Mouse (Mus musculus) forebrain, postnatal 0 days (tissue): ENCODE data around the gene Tor2a. TPM values are rescaled to one million over a fixed set of nuclear protein-coding genes. Genes with fewer than 3 reads are reported as not detected.

ENCODE experiments used
- ATAC-seq: fragments of 200-750 bp; cut with Nextera tagmentation; 2 replicates; pipeline ENCODE4 v1.8.0; 2017; ENCODE audit warnings: mild to moderate bottlenecking, moderate library complexity
- DNase-seq: peaks from one replicate; pipeline ENCODE4 v3.0.0-alpha.2; 2015
- H3K27ac ChIP-seq: fragments of 300-500 bp; sonication (generic); 2 replicates; pipeline ENCODE4 v1.5.1; 2014; ENCODE audit warnings: low read depth, mild to moderate bottlenecking, antibody characterized with exemption, low read length, moderate library complexity, mixed read lengths
- H3K27me3 ChIP-seq: fragments of 300-500 bp; sonication (generic); 2 replicates; pipeline ENCODE4 v1.6.1; 2014; ENCODE audit warnings: mild to moderate bottlenecking, low read length, mixed read lengths; ENCODE audit not compliant: insufficient read depth
- H3K36me3 ChIP-seq: fragments of 300-500 bp; sonication (generic); 2 replicates; pipeline ENCODE4 v1.6.1; 2014; ENCODE audit warnings: mild to moderate bottlenecking, moderate library complexity; ENCODE audit not compliant: insufficient read depth
- H3K4me1 ChIP-seq: fragments of 300-500 bp; sonication (generic); 2 replicates; pipeline ENCODE4 v1.6.1; 2014; ENCODE audit warnings: antibody characterized with exemption; ENCODE audit not compliant: insufficient read depth
- H3K4me2 ChIP-seq: fragments of 300-500 bp; sonication (generic); 2 replicates; pipeline ENCODE4 v1.6.1; 2014; ENCODE audit warnings: low read depth, mild to moderate bottlenecking, moderate library complexity
- H3K4me3 ChIP-seq: fragments of 300-500 bp; sonication (generic); 2 replicates; pipeline ENCODE4 v1.5.1; 2014; ENCODE audit warnings: low read depth, low read length, mixed read lengths
- H3K9ac ChIP-seq: fragments of 300-500 bp; sonication (generic); 2 replicates; pipeline ENCODE4 v1.6.1; 2014; ENCODE audit warnings: mild to moderate bottlenecking
- H3K9me3 ChIP-seq: fragments of 300-500 bp; sonication (generic); 2 replicates; pipeline ENCODE4 v1.6.1; 2016; ENCODE audit warnings: low read length
- CTCF ChIP-seq: sonication (generic); IDR thresholded peaks from 2 replicates; pipeline ENCODE4 v1.5.1; 2016; ENCODE audit warnings: antibody characterized with exemption, control low read depth, low read depth
- WGBS: fragments of 180-500 bp; shearing (Covaris S2); extraction: QIAGEN DNeasy Blood & Tissue Kit; methylation state at CpG from one replicate; pipeline ENCODE4 v1.1.7; 2014; 5-methylcytosine and 5-hydroxymethylcytosine counted together
- microRNA counts: library from miRNA; unstranded; fragments of <30 nt; microRNA quantifications from one replicate; lab custom pipeline; 2015
- microRNA-seq, 2 experiments: library from miRNA; unstranded; fragments of <30 nt; microRNA quantifications; one replicate each; pipeline ENCODE4; 2016
- polyA plus RNA-seq: library from polyadenylated mRNA; unstranded; fragments of >200 nt; fragmentation: Nextera tagmentation; extraction: Ambion mirVana; gene quantifications from 2 replicates; pipeline ENCODE4 v1.2.1, GENCODE M21; 2015
- total RNA-seq: library from RNA; depleted of rRNA; stranded (reverse); fragments of >200 nt; gene quantifications from 2 replicates; pipeline ENCODE4 v1.2.3, GENCODE M21; 2014; rRNA removed

Gene Tor2a
- total and polyA plus RNA-seq, 2 experiments from 2014 or later: 44.8 to 54.3 TPM

GRCm38 (mm10) chr2:32808816-32809566 lies 52.0 kb downstream of the Tor2a start:
- ATAC-seq: no peak
- 96% methylated on average over 14 of the region's 14 CpGs for WGBS

More at GRCm38 (mm10) chr2:32808816-32809566, 52.0 kb downstream of the Tor2a start:
- no peak for DNase-seq
- H3K9ac ChIP-seq: no peak overlapping the region
- H3K4me2 ChIP-seq: no peak overlapping the region
- no peaks in the 10 kb centered on the region for H3K9me3 ChIP-seq
- H3K4me3 ChIP-seq: no peak overlapping the region
- no peak overlapping the region for H3K27ac ChIP-seq
- peaks cover 77% of the 10 kb centered on the region for H3K36me3 ChIP-seq
- no peak for TF ChIP-seq CTCF
- no peaks in the 10 kb centered on the region for H3K27me3 ChIP-seq
- H3K4me1 ChIP-seq: no peaks in the 10 kb centered on the region

MicroRNA genes within 50 kb of the gene (microRNA counts, 519-probe panel; counts per million panel counts)
- microRNA mmu-miR-2861 (lab: Ali Mortazavi, UCI): not detected

Small RNA genes within 50 kb of the gene (microRNA-seq; reads per million reads assigned to microRNA genes)
- gene Mir2861 (0 reads per million in 2 experiments), gene Mir3960 (0 to 0.12 reads per million in 2 experiments)

Other genes starting within 250 kb of the Tor2a start
- 17.6 and 19.7 TPM in 2 replicates for gene Fam102a, start 221.9 kb upstream of the Tor2a start, total RNA-seq
- 7.2 and 7.5 TPM in 2 replicates for gene Fam102a, start 221.9 kb upstream of the Tor2a start, polyA plus RNA-seq
- gene Dpm2, start 186.4 kb upstream of the Tor2a start, total RNA-seq: 59.2 and 60.5 TPM in 2 replicates
- gene Dpm2, start 186.4 kb upstream of the Tor2a start, polyA plus RNA-seq: 142 and 152 TPM in 2 replicates
- 6.4 and 11.8 TPM in 2 replicates for gene Pip5kl1, start 182.4 kb upstream of the Tor2a start, total RNA-seq
- gene Pip5kl1, start 182.4 kb upstream of the Tor2a start, polyA plus RNA-seq: 5.6 and 8.2 TPM in 2 replicates
- gene 9430097D07Rik, start 181.6 kb upstream of the Tor2a start, total RNA-seq: 0.38 and 1.0 TPM in 2 replicates
- 0.26 and 0.45 TPM in 2 replicates for gene 9430097D07Rik, start 181.6 kb upstream of the Tor2a start, polyA plus RNA-seq
- 32.4 and 35.5 TPM in 2 replicates for gene St6galnac4, start 170.1 kb upstream of the Tor2a start, total RNA-seq
- 31.3 and 33.2 TPM in 2 replicates for gene St6galnac4, start 170.1 kb upstream of the Tor2a start, polyA plus RNA-seq
- 65.3 and 72.9 TPM in 2 replicates for gene St6galnac6, start 157.5 kb upstream of the Tor2a start, total RNA-seq
- gene St6galnac6, start 157.5 kb upstream of the Tor2a start, polyA plus RNA-seq: 34.8 and 42.3 TPM in 2 replicates
- gene Ak1, start 135.5 kb upstream of the Tor2a start, total RNA-seq: 114 and 123 TPM in 2 replicates
- gene Ak1, start 135.5 kb upstream of the Tor2a start, polyA plus RNA-seq: 119 and 123 TPM in 2 replicates
- 8.2 and 14.7 TPM in 2 replicates for gene Eng, start 110.6 kb upstream of the Tor2a start, total RNA-seq
- gene Eng, start 110.6 kb upstream of the Tor2a start, polyA plus RNA-seq: 19.3 and 22.1 TPM in 2 replicates
- gene Fpgs, start 53.1 kb upstream of the Tor2a start, total RNA-seq: 22.4 and 31.5 TPM in 2 replicates
- gene Fpgs, start 53.1 kb upstream of the Tor2a start, polyA plus RNA-seq: 20.7 and 22.0 TPM in 2 replicates
- gene Cdk9, start 44.2 kb upstream of the Tor2a start, total RNA-seq: 90.5 and 94.5 TPM in 2 replicates
- gene Cdk9, start 44.2 kb upstream of the Tor2a start, polyA plus RNA-seq: 66.5 and 67.5 TPM in 2 replicates
- 16.5 and 24.1 TPM in 2 replicates for gene Sh2d3c, start 36.2 kb upstream of the Tor2a start, total RNA-seq
- 41.3 and 48.9 TPM in 2 replicates for gene Sh2d3c, start 36.2 kb upstream of the Tor2a start, polyA plus RNA-seq
- gene 6330409D20Rik, start 16.2 kb upstream of the Tor2a start, total RNA-seq: 2.1 and 4.3 TPM in 2 replicates
- gene 6330409D20Rik, start 16.2 kb upstream of the Tor2a start, polyA plus RNA-seq: 2.2 and 2.9 TPM in 2 replicates
- gene Ttc16, start 18.4 kb downstream of the Tor2a start, total RNA-seq: 1.00 and 1.8 TPM in 2 replicates
- 0.68 and 1.2 TPM in 2 replicates for gene Ttc16, start 18.4 kb downstream of the Tor2a start, polyA plus RNA-seq
- 2.4 and 5.5 TPM in 2 replicates for gene Ptrh1, start 18.6 kb downstream of the Tor2a start, total RNA-seq
- 4.0 and 4.8 TPM in 2 replicates for gene Ptrh1, start 18.6 kb downstream of the Tor2a start, polyA plus RNA-seq
- 1.0 and 1.2 TPM in 2 replicates for gene Cfap157, start 27.2 kb downstream of the Tor2a start, total RNA-seq
- 0.94 and 2.8 TPM in 2 replicates for gene Cfap157, start 27.2 kb downstream of the Tor2a start, polyA plus RNA-seq
- gene Stxbp1, start 90.0 kb downstream of the Tor2a start, total RNA-seq: 109 and 135 TPM in 2 replicates
- 268 and 350 TPM in 2 replicates for gene Stxbp1, start 90.0 kb downstream of the Tor2a start, polyA plus RNA-seq
- 38.1 and 43.9 TPM in 2 replicates for gene Fam129b, start 118.9 kb downstream of the Tor2a start, total RNA-seq
- 26.6 and 27.7 TPM in 2 replicates for gene Fam129b, start 118.9 kb downstream of the Tor2a start, polyA plus RNA-seq
- gene Rpl12, start 204.3 kb downstream of the Tor2a start, total RNA-seq: 266 and 507 TPM in 2 replicates
- 102 and 129 TPM in 2 replicates for gene Rpl12, start 204.3 kb downstream of the Tor2a start, polyA plus RNA-seq
- gene Lrsam1, start 204.4 kb downstream of the Tor2a start, total RNA-seq: 23.1 and 28.7 TPM in 2 replicates
- gene Lrsam1, start 204.4 kb downstream of the Tor2a start, polyA plus RNA-seq: 12.7 and 17.4 TPM in 2 replicates
- 18.9 and 26.9 TPM in 2 replicates for gene Slc2a8, start 224.8 kb downstream of the Tor2a start, total RNA-seq
- gene Slc2a8, start 224.8 kb downstream of the Tor2a start, polyA plus RNA-seq: 22.8 and 24.6 TPM in 2 replicates